Mouse (Mus musculus) liver, postnatal 0 days (tissue): Measurements from ENCODE around the gene Ccr8. TPM values are rescaled to one million over a fixed set of nuclear protein-coding genes. Genes with fewer than 3 reads are reported as not detected.
A peak's percentile ranks its signal among the peaks of the same experiment; 100 is the strongest.

Source experiments
- ATAC-seq: fragments of 200-750 bp; cut with Nextera tagmentation; 2 replicates; pipeline ENCODE4 v1.8.0; 2017; ENCODE audit warnings: mild to moderate bottlenecking, moderate library complexity
- DNase-seq: peaks from one replicate; pipeline ENCODE4 v3.0.0-alpha.2; 2016
- H3K27ac ChIP-seq: fragments of 300-500 bp; sonication (generic); 2 replicates; pipeline ENCODE4 v1.5.1; 2014; ENCODE audit warnings: antibody characterized with exemption, moderate library complexity, mild to moderate bottlenecking, low read depth
- H3K27me3 ChIP-seq: fragments of 300-500 bp; sonication (generic); 2 replicates; pipeline ENCODE4 v1.6.1; 2014; ENCODE audit warnings: low read length, control low read depth, mixed read lengths; ENCODE audit not compliant: insufficient read depth
- H3K36me3 ChIP-seq: fragments of 300-500 bp; sonication (generic); replicated peaks from 2 replicates; pipeline ENCODE4 v1.6.1; 2014; ENCODE audit warnings: mild to moderate bottlenecking, control low read depth, low read length, moderate library complexity, mixed read lengths; ENCODE audit not compliant: insufficient read depth
- H3K4me1 ChIP-seq: fragments of 300-500 bp; sonication (generic); 2 replicates; pipeline ENCODE4 v1.6.1; 2014; ENCODE audit warnings: antibody characterized with exemption, mild to moderate bottlenecking, control low read depth; ENCODE audit not compliant: insufficient read depth
- H3K4me2 ChIP-seq: fragments of 300-500 bp; sonication (generic); 2 replicates; pipeline ENCODE4 v1.6.1; 2014; ENCODE audit warnings: low read depth, mild to moderate bottlenecking, low read length, moderate library complexity, mixed read lengths
- H3K4me3 ChIP-seq: fragments of 300-500 bp; sonication (generic); 2 replicates; pipeline ENCODE4 v1.5.1; 2014; ENCODE audit warnings: low read depth, low read length
- H3K9ac ChIP-seq: fragments of 300-500 bp; sonication (generic); replicated peaks from 2 replicates; pipeline ENCODE4 v1.6.1; 2014; ENCODE audit warnings: mild to moderate bottlenecking, moderate library complexity
- H3K9me3 ChIP-seq: fragments of 300-500 bp; sonication (generic); 2 replicates; pipeline ENCODE4 v1.6.1; 2016; ENCODE audit warnings: mild to moderate bottlenecking, control low read depth, low read length, mixed read lengths
- CTCF ChIP-seq: sonication (generic); IDR thresholded peaks from 2 replicates; pipeline ENCODE4 v1.5.1; 2016; ENCODE audit warnings: antibody characterized with exemption, low read depth
- EP300 ChIP-seq: IDR thresholded peaks from 2 replicates; pipeline ENCODE4 v1.6.1; 2016; ENCODE audit warnings: antibody characterized with exemption, low read depth, mild to moderate bottlenecking
- WGBS: fragments of 180-500 bp; shearing (Covaris S2); extraction: QIAGEN DNeasy Blood & Tissue Kit; methylation state at CpG from one replicate; pipeline ENCODE4 v1.1.7; 2014; ENCODE audit not compliant: insufficient replicate concordance; 5-methylcytosine and 5-hydroxymethylcytosine counted together
- polyA plus RNA-seq: library from polyadenylated mRNA; unstranded; fragments of >200 nt; fragmentation: Nextera tagmentation; extraction: Ambion mirVana; gene quantifications from 2 replicates; pipeline ENCODE4 v1.2.1, GENCODE M21; 2015

The Ccr8 gene
- polyA plus RNA-seq, 1 experiment from 2014 or later = not detected

- Histone ChIP-seq H3K9me3 (no peaks in the 10 kb centered on the region), H3K36me3 (no peaks in the 10 kb centered on the region), H3K9ac (no peak overlapping the region), H3K4me1 (peaks cover 5% of the 10 kb centered on the region; the same call in 1 of the 2 replicates), H3K27ac (0 out of 2 replicates have a peak overlapping the region, but pooled peaks have one; percentile 44), H3K4me3 (no peak overlapping the region), H3K4me2 (no peak overlapping the region), H3K27me3 (no peaks in the 10 kb centered on the region)
- ATAC-seq = peak; percentile 49; the same call in 1 of the 2 replicates
- WGBS = 37% methylated on average over 3 of the region's 3 CpGs
- no peak for TF ChIP-seq CTCF
- no peak for TF ChIP-seq EP300
- DNase-seq = no peak
Observed at GRCm38 (mm10) chr9:120058730-120059129, 33.2 kb upstream of the Ccr8 start.

- Histone ChIP-seq H3K27me3 (no peaks in the 10 kb centered on the region), H3K4me2 (no peak overlapping the region), H3K9me3 (no peaks in the 10 kb centered on the region), H3K27ac (no peak overlapping the region), H3K9ac (no peak overlapping the region), H3K4me1 (peaks cover 3% of the 10 kb centered on the region; the same call in 1 of the 2 replicates), H3K4me3 (no peak overlapping the region), H3K36me3 (no peaks in the 10 kb centered on the region)
- 59% methylated on average over 4 of the region's 4 CpGs for WGBS
- no peak for ATAC-seq
- TF ChIP-seq EP300 (no peak), CTCF (no peak)
- DNase-seq = no peak
Observed at GRCm38 (mm10) chr9:120064317-120064716, 27.6 kb upstream of the Ccr8 start.

GRCm38 (mm10) chr9:120067609-120068008, 24.3 kb upstream of the Ccr8 start:
- ATAC-seq = no peak

GRCm38 (mm10) chr9:120068047-120068446, 23.9 kb upstream of the Ccr8 start:
- no peak for DNase-seq
- Histone ChIP-seq H3K27ac (no peak overlapping the region), H3K4me2 (0 out of 2 replicates have a peak overlapping the region, but pooled peaks have one; percentile 27), H3K4me3 (no peak overlapping the region), H3K36me3 (no peaks in the 10 kb centered on the region), H3K9me3 (no peaks in the 10 kb centered on the region), H3K4me1 (peaks cover 3% of the 10 kb centered on the region; the same call in 1 of the 2 replicates), H3K27me3 (no peaks in the 10 kb centered on the region), H3K9ac (no peak overlapping the region)
- ATAC-seq = peak; percentile 23; the same call in 1 of the 2 replicates
- 21% methylated on average over 10 of the region's 10 CpGs for WGBS
- TF ChIP-seq CTCF (no peak), EP300 (no peak)

More at GRCm38 (mm10) chr9:120067609-120068008, 24.3 kb upstream of the Ccr8 start:
- Histone ChIP-seq H3K9me3 (no peaks in the 10 kb centered on the region), H3K4me1 (peaks cover 3% of the 10 kb centered on the region; the same call in 1 of the 2 replicates), H3K27me3 (no peaks in the 10 kb centered on the region), H3K9ac (no peak overlapping the region), H3K27ac (no peak overlapping the region), H3K36me3 (no peaks in the 10 kb centered on the region), H3K4me2 (no peak overlapping the region), H3K4me3 (no peak overlapping the region)
- no peak for TF ChIP-seq CTCF
- no peak for TF ChIP-seq EP300
- WGBS = 66% methylated on average over 2 of the region's 2 CpGs
- no peak for DNase-seq

DNA sequence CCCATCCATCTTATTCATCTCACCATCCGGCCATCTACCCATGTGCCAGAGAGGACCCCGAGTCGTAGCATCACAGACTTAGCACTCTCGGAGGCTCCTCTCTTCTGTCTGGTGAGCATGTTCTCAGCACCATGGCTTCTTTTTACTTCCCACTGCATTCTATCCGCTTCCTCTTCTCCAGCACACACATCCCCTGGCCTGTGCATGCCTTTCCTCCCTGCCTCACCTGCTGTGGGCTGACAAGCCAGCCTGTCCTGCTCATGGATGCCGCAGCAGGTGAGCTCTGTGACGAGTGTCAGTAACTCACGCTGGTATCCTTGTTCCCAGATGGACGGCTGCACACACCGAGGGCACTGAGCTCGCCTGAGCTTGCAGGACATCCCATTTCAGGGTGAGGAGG, 22.1 kb upstream of the Ccr8 start, which contains the start of gene Cx3cr1:
Gene Cx3cr1 (minus strand): TSS at position 101 of the 400 bp plus-strand sequence.
- H3K4me1 ChIP-seq = peaks cover 3% of the 10 kb centered on the region; the same call in 1 of the 2 replicates
- no peaks in the 10 kb centered on the region for H3K36me3 ChIP-seq
- H3K27ac ChIP-seq = no peak within 1 kb of the TSS
- 69% methylated on average over 11 of the region's 11 CpGs for WGBS
- no peaks in the 10 kb centered on the region for H3K9me3 ChIP-seq
- DNase-seq (no peak), ATAC-seq (no peak)
- no peak within 1 kb of the TSS for H3K4me2 ChIP-seq
- no peaks in the 10 kb centered on the region for H3K27me3 ChIP-seq
- TF ChIP-seq CTCF (no peak), EP300 (no peak)
- H3K9ac ChIP-seq = no peak within 1 kb of the TSS
- no peak within 1 kb of the TSS for H3K4me3 ChIP-seq

DNA sequence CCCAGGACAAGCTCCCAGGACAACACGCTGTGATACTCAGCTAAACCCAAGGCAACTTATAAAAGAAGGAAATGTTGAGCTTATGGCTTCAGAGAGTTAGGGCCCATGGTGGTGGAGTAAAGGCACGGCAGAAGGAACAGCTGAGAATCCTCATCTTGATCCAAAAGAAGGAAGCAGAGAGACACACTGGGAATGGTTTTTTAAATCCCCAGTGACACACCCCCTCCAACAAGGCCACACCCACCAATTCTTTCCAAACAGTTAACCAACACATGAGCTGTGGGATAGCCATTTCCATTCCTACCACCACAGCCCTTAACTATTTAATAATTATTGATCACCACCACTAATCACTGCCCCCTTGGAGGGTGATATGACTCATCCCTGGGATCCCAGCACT, 20.7 kb upstream of the Ccr8 start:
- Histone ChIP-seq H3K4me3 (no peak overlapping the region), H3K27ac (no peak overlapping the region), H3K36me3 (no peaks in the 10 kb centered on the region), H3K9me3 (no peaks in the 10 kb centered on the region), H3K27me3 (no peaks in the 10 kb centered on the region), H3K4me2 (no peak overlapping the region), H3K9ac (no peak overlapping the region), H3K4me1 (peaks cover 3% of the 10 kb centered on the region; the same call in 1 of the 2 replicates)
- no peak for DNase-seq
- 62% methylated on average over 2 of the region's 2 CpGs for whole genome bisulfite sequencing
- no peak for TF ChIP-seq CTCF
- TF ChIP-seq EP300 = no peak
- ATAC-seq = no peak

DNA sequence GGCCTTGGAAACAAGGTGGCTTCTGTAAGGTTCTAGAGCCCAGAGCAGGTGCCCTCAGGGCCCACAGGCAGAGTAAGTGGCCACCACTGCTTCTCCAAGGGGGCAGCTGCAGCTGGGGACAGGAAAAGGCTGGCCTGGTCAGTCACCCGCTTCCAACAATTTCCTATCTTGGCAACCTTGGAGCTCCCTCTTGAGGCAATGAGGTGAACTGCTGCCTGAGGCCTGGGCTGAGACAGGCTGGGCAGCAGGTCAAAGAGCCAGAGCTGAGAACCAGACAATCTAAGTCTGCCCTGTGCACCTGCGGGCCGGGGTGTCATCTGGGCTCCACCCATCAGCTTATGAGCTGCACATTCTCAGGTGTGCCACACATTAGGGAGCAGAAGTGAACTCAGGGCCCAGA, 18.7 kb upstream of the Ccr8 start:
- TF ChIP-seq CTCF = peak; percentile 94
- no peak for TF ChIP-seq EP300
- Histone ChIP-seq H3K4me3 (no peak overlapping the region), H3K9ac (no peak overlapping the region), H3K4me1 (peaks cover 3% of the 10 kb centered on the region; the same call in 1 of the 2 replicates), H3K36me3 (no peaks in the 10 kb centered on the region), H3K9me3 (no peaks in the 10 kb centered on the region), H3K27me3 (no peaks in the 10 kb centered on the region), H3K4me2 (no peak overlapping the region), H3K27ac (no peak overlapping the region)
- 17% methylated on average over 3 of the region's 3 CpGs for WGBS
- ATAC-seq = peak; percentile 66
- DNase-seq = peak; percentile 85
